Mouse (Mus musculus) limb, embryonic 11.5 days (tissue): Measurements from ENCODE around the gene Agpat2. TPM values are rescaled to one million over a fixed set of nuclear protein-coding genes. Genes with fewer than 3 reads are reported as not detected.

Source experiments
- ATAC-seq: fragments of 200-750 bp; cut with Nextera tagmentation; 2 replicates; pipeline ENCODE4 v1.8.0; 2017; ENCODE audit warnings: low read depth; ENCODE audit not compliant: insufficient number of reproducible peaks, low FRiP score, low TSS enrichment
- DNase-seq: peaks from one replicate; pipeline ENCODE4 v3.0.0-alpha.2; 2015; ENCODE audit warnings: low spot score
- H3K27ac ChIP-seq: fragments of 300-500 bp; sonication (generic); replicated peaks from 2 replicates; pipeline ENCODE4 v1.5.1; 2014; ENCODE audit warnings: low read depth, mild to moderate bottlenecking, low read length
- H3K27me3 ChIP-seq: fragments of 300-500 bp; sonication (generic); 2 replicates; pipeline ENCODE4 v1.6.1; 2014; ENCODE audit warnings: mild to moderate bottlenecking, low read length, mixed read lengths; ENCODE audit not compliant: control insufficient read depth, insufficient read depth
- H3K36me3 ChIP-seq: fragments of 300-500 bp; sonication (generic); 2 replicates; pipeline ENCODE4 v1.6.1; 2014; ENCODE audit warnings: mild to moderate bottlenecking, low read length, moderate library complexity, mixed read lengths; ENCODE audit not compliant: control insufficient read depth, insufficient read depth
- H3K4me1 ChIP-seq: fragments of 300-500 bp; sonication (generic); 2 replicates; pipeline ENCODE4 v1.6.1; 2014; ENCODE audit warnings: low read length, mixed read lengths; ENCODE audit not compliant: control insufficient read depth, insufficient read depth
- H3K4me2 ChIP-seq: fragments of 300-500 bp; sonication (generic); 2 replicates; pipeline ENCODE4 v1.6.1; 2014; ENCODE audit warnings: low read depth, mild to moderate bottlenecking, moderate library complexity; ENCODE audit not compliant: severe bottlenecking
- H3K4me3 ChIP-seq: fragments of 300-500 bp; sonication (generic); 2 replicates; pipeline ENCODE4 v1.5.1; 2014; ENCODE audit warnings: low read depth, low read length
- H3K9ac ChIP-seq: fragments of 300-500 bp; sonication (generic); 2 replicates; pipeline ENCODE4 v1.6.1; 2014; ENCODE audit warnings: mild to moderate bottlenecking, low read length
- H3K9me3 ChIP-seq: fragments of 300-500 bp; sonication (generic); 2 replicates; pipeline ENCODE4 v1.6.1; 2016; ENCODE audit warnings: low read length; ENCODE audit not compliant: control insufficient read depth
- WGBS: fragments of 180-500 bp; shearing (Covaris S2); extraction: QIAGEN DNeasy Blood & Tissue Kit; methylation state at CpG from one replicate; pipeline ENCODE4 v1.1.7; 2014; 5-methylcytosine and 5-hydroxymethylcytosine counted together
- polyA plus RNA-seq: library from polyadenylated mRNA; unstranded; fragments of >200 nt; fragmentation: Nextera tagmentation; extraction: Ambion mirVana; gene quantifications from 2 replicates; pipeline ENCODE4 v1.2.1, GENCODE M21; 2014

Gene Agpat2
- polyA plus RNA-seq, 1 experiment from 2014 or later: 12.2 TPM

DNA sequence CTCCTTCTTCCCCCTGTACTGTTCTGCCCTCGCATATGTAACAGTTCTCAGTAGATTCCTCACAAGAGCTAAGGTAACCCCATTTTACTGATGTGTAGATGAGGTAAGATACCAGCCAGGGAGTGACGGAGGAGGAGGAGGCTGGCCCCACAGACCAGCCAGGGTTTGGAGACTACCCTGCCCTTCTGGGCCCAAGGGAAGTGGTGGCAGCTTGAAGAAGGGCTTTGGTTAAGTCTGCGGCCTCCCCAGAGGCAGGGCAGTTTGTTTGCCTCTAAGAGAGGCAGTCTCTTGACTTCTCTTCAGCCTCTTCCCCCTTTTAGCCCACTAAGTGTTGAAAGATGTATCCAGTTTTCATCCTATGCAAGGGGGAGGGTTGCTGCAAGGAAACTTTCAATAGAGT lies 2.4 kb upstream of the Agpat2 start:
- Histone ChIP-seq H3K9me3 (no peaks in the 10 kb centered on the region), H3K36me3 (no peaks in the 10 kb centered on the region), H3K27me3 (no peaks in the 10 kb centered on the region), H3K9ac (no peak overlapping the region), H3K4me2 (no peak overlapping the region), H3K4me3 (no peak overlapping the region), H3K27ac (no peak overlapping the region), H3K4me1 (0 out of 2 replicates have a peak, but pooled peaks cover 2% of the 10 kb centered on the region)
- ATAC-seq (no peak), DNase-seq (no peak)
- 78% methylated on average over 3 of the region's 3 CpGs for WGBS

DNA sequence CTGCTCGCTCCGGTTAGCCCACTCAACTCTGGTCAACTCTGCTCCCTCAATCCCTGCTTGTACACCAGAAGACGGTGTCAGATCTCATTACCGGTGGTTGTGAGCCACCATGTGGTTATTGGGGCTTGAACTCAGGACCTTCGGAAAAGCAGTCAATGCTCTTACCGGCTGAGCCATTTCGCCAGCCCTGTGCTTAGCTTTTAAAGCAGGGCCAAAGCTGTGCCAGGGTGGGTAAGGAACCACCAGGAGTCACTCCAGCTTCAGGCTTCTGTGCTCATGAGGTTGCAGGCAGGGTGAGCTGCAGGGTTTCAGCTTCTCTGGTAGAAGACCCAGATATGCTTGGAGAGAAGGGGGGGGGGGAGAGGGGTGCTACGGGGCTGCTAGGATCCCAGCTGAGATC lies 1.1 kb upstream of the Agpat2 start:
- 82% methylated on average over 8 of the region's 8 CpGs for WGBS
- Histone ChIP-seq H3K4me1 (0 out of 2 replicates have a peak, but pooled peaks cover 2% of the 10 kb centered on the region), H3K36me3 (no peaks in the 10 kb centered on the region), H3K27me3 (no peaks in the 10 kb centered on the region), H3K9me3 (no peaks in the 10 kb centered on the region), H3K4me2 (no peak overlapping the region), H3K4me3 (no peak overlapping the region), H3K9ac (no peak overlapping the region), H3K27ac (no peak overlapping the region)
- DNase-seq (no peak), ATAC-seq (no peak)

DNA sequence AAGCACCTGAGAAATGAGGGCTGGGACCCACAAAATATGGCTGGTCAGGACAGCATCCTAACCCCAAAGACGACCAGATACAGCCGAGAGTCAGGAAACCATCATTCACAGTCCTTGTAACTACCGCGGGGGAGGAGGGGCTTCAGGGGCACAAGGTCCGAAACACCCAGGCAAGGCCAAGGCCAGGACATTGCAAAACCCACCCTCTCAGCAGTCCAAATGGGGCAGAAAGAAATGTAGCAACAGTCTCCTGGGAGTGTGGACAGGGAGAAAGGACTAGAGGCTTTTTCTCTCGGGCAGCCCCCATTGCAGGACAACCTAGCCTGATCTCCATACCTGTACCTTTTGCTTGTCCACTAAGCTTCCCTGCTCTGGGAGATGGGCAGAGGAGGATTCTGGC lies 1.1 kb downstream of the Agpat2 start:
- Histone ChIP-seq H3K4me3 (peak overlapping the region; percentile 64), H3K9me3 (no peaks in the 10 kb centered on the region), H3K4me1 (0 out of 2 replicates have a peak, but pooled peaks cover 2% of the 10 kb centered on the region), H3K27me3 (no peaks in the 10 kb centered on the region), H3K4me2 (peak overlapping the region; percentile 90), H3K9ac (peak overlapping the region; percentile 73; the same call in 1 of the 2 replicates), H3K27ac (no peak overlapping the region), H3K36me3 (no peaks in the 10 kb centered on the region)
- ATAC-seq (0 out of 2 replicates have a peak, but pooled peaks have one; percentile 5), DNase-seq (no peak)
- WGBS: 11% methylated on average over 6 of the region's 6 CpGs

DNA sequence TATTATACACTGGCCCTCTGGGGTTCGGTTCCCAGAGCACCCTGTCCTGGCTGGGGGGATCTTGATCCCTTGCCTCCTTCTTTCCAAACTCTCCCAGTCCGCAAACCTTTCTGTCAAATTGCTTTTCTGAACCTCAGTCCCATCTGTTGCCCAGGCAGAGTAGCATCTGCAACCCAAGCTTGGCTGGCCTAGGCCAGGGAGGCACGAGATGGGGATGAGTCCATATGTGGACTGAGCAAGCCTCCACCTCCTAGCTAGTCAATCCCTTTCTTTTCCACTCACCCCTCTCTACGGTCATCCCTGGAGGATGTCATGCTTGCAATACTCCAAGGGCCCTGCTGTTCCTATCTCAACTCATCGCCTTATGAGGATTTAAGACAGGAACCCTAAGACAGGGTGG lies 1.6 kb downstream of the Agpat2 start:
- ATAC-seq: no peak
- DNase-seq: no peak
- WGBS: 82% methylated on average over 5 of the region's 5 CpGs
- Histone ChIP-seq H3K9me3 (no peaks in the 10 kb centered on the region), H3K27ac (no peak overlapping the region), H3K9ac (no peak overlapping the region), H3K36me3 (no peaks in the 10 kb centered on the region), H3K27me3 (no peaks in the 10 kb centered on the region), H3K4me1 (0 out of 2 replicates have a peak, but pooled peaks cover 2% of the 10 kb centered on the region), H3K4me3 (no peak overlapping the region), H3K4me2 (no peak overlapping the region; the same call in 1 of the 2 replicates)

DNA sequence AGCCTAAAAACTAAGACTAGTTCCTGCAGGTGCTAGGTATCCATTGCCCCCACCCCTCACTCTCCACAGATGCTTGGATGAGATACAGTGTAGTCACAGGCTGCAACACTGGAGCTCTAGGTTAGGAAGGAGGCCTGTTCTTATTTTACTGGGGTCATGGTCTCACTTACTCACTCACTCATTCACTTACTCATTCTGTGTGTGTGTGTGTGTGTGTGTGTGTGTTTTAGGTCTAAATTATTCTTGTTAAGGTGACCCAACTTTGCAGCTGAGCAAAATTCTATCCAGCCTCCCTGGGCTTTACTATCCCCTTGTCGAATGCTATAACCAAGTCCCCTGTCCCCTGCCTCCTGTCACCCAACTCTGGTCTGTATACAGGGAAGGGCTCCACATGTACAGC lies 2.6 kb downstream of the Agpat2 start:
- no peaks in the 10 kb centered on the region for H3K27me3 ChIP-seq
- H3K27ac ChIP-seq: no peak overlapping the region
- H3K4me1 ChIP-seq: 0 out of 2 replicates have a peak, but pooled peaks cover 2% of the 10 kb centered on the region
- WGBS: 100% methylated on average over 1 of the region's 1 CpGs
- ATAC-seq (no peak), DNase-seq (no peak)
- H3K9me3 ChIP-seq: no peaks in the 10 kb centered on the region
- no peak overlapping the region for H3K4me2 ChIP-seq
- no peak overlapping the region for H3K9ac ChIP-seq
- no peaks in the 10 kb centered on the region for H3K36me3 ChIP-seq
- no peak overlapping the region for H3K4me3 ChIP-seq

DNA sequence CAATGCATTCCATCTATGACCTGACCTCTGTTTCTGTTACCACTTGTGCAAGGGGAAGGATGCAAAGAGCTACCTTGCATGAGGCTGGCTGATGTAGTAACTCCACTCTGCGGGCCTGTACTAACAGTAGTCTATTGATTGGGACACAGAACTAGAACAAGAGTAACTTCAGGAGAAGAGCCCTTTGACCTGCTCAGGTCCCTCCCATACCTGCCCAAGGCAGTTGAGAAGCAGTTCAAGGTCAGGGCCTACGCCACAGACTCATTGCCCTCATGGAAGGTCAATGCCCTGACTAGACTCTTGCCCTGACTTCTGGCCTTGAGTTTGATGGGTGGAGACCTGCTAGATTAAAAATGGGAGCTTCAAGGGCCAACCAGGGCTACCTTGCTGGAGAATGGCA lies 3.6 kb downstream of the Agpat2 start:
- no peak overlapping the region for H3K9ac ChIP-seq
- WGBS: 86% methylated on average over 2 of the region's 2 CpGs

DNA sequence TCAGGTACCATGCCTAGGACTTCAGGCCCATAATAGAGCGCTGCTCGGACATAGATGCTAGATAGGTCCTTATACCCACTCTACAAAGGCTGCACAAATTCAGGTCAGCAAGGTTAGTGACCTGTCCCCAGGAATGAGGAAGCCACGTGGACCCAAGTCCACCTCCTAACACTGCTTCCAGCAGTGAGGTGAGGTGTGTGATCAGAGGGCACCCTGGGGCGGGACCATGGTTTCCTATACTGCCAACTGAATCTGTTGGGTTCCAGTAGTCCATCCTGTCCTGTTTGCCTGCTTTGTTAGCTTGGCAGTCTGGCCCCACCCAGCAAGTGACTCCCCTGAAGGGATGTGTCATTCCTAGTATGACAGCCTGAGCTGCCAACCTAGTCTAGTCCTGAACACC lies 4.3 kb downstream of the Agpat2 start:
- Histone ChIP-seq H3K27me3 (no peaks in the 10 kb centered on the region), H3K9ac (no peak overlapping the region; the same call in 1 of the 2 replicates), H3K27ac (no peak overlapping the region), H3K9me3 (no peaks in the 10 kb centered on the region), H3K4me2 (no peak overlapping the region), H3K36me3 (no peaks in the 10 kb centered on the region), H3K4me1 (0 out of 2 replicates have a peak, but pooled peaks cover 2% of the 10 kb centered on the region), H3K4me3 (no peak overlapping the region)
- no peak for ATAC-seq
- WGBS: 84% methylated on average over 4 of the region's 4 CpGs
- DNase-seq: no peak

More for the DNA sequence above, 3.6 kb downstream of the Agpat2 start:
- Histone ChIP-seq H3K36me3 (no peaks in the 10 kb centered on the region), H3K27ac (no peak overlapping the region), H3K4me3 (no peak overlapping the region), H3K9me3 (no peaks in the 10 kb centered on the region), H3K4me2 (no peak overlapping the region), H3K4me1 (0 out of 2 replicates have a peak, but pooled peaks cover 2% of the 10 kb centered on the region), H3K27me3 (no peaks in the 10 kb centered on the region)
- ATAC-seq: no peak
- DNase-seq: no peak

DNA sequence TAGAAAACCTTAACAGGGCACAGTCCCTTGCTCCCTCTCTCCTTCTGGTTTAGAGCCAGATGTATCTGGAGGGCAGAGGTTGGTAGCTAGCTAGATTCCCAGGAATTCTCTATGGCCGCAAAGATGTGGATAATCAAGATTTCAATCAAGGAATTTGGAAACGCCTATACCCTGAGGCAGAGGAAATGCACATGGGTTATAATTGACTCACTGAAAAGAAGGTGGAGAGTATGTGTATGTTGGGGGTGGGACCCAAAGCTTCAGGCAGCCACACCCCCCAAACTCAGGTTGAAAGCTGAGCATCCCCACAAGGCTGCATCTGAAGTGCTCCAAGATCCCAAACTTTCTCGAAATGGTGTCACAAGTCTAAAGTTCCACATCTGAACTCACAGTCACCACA lies 5.8 kb downstream of the Agpat2 start:
- DNase-seq: no peak
- H3K27ac ChIP-seq: no peak overlapping the region
- 0 out of 2 replicates have a peak, but pooled peaks cover 2% of the 10 kb centered on the region for H3K4me1 ChIP-seq
- no peak for ATAC-seq
- no peak overlapping the region for H3K4me3 ChIP-seq
- no peak overlapping the region for H3K4me2 ChIP-seq
- no peaks in the 10 kb centered on the region for H3K27me3 ChIP-seq
- WGBS: 86% methylated on average over 3 of the region's 3 CpGs
- no peaks in the 10 kb centered on the region for H3K9me3 ChIP-seq
- no peaks in the 10 kb centered on the region for H3K36me3 ChIP-seq
- H3K9ac ChIP-seq: no peak overlapping the region

DNA sequence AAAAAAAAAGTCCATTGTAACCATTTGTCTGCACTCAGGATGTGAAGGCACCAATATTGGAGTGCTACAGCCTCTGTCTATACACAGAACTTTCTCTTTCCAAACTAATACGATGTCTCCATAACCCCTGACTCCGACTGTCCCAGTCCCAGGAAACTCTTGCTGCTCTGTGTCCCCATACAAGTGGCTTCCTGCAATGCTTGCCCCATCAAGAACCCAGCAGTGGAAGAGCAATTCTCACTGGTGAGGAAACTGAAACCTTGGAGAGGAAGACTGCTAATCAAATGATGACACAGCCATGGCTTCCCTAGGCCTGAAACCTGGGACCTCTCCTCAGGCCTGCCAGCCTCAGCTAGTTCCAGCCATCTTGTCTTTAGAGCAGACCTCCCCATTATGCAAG lies 6.4 kb downstream of the Agpat2 start:
- Histone ChIP-seq H3K9ac (no peak overlapping the region), H3K36me3 (no peaks in the 10 kb centered on the region), H3K4me1 (no peaks in the 10 kb centered on the region), H3K4me3 (no peak overlapping the region), H3K4me2 (no peak overlapping the region), H3K27ac (no peak overlapping the region), H3K27me3 (no peaks in the 10 kb centered on the region), H3K9me3 (no peaks in the 10 kb centered on the region)
- WGBS: 85% methylated on average over 2 of the region's 2 CpGs
- no peak for ATAC-seq
- DNase-seq: no peak
